In the genomic region with DNA sequence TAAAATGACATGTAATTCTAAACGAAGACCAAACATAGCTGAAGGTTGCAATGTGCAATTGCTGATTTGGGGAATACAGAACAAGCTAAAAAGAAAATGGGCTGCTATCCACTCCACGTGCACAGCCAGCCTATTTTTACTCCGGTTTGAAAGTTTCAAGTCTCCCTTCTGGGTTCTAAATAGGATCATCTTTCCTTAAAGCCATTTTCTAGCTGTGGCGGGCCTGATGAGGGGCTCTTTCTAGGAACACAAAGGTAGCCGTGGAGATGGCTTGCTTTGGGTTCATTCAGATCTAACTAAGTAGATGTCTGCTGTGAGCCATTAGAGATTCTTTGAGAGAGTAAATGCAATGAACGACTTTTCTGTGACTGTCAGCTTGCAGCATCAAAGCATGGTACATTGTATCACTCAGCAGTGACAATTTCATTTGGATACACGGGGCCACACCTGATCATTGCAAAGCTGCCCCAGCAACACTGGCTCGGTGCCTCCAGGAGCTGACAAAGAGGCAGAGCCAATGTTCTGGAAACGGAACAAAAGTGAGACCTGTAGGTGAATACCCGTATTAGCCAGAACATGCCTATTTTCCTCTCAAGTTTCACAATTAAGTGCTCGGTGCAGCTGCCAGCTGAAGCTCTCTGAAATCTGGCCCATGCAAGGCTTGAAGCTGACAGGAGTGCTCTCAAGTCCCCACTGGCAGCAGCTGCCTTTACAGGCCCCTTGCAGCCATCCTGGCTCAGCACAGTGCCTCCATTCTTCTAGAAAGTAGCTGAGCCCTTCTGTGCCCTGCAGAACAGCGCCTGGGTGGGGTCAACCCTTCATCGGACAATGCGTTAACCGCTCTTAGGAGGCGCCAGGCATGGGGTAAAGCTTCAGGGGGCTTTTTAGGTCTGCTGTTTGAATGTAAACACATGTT, we compare ENCODE assay signal across 8 mouse cellular contexts.
DNase-seq lines count a peak whose midpoint lies in the region; ATAC-seq and TF ChIP-seq lines count a peak whose summit lies in the region.
"Had no signal": no experiment of that assay in that cellular context is flagged by ENCODE, and none has a peak within 500 bp of the region (broad histone marks: within the 10 kb centered on the region; RNA-seq: fewer than 3 reads in every experiment).

No protein-coding gene starts in this region.

- TF ChIP-seq CTCF in bone marrow macrophage, adult 2 months (IDR thresholded peaks at IDR 0.05; ENCODE audit: low read depth, low read length) = no peak

- H3K9ac ChIP-seq in limb, embryonic 11.5 days (ENCODE audit: low read length) = 0 out of 2 replicates have a peak overlapping the region, but pooled peaks have one; percentile 14
- H3K9ac ChIP-seq in neural tube, embryonic 11.5 days (ENCODE audit: low read length) = no peak overlapping the region; the same call in none of the 2 replicates
- H3K9ac ChIP-seq: liver, embryonic 13.5 days had no signal

- no peaks in the 10 kb centered on the region for H3K36me3 ChIP-seq in limb, embryonic 11.5 days (ENCODE audit: control insufficient read depth, insufficient read depth, low read length)
- no peaks in the 10 kb centered on the region for H3K36me3 ChIP-seq in neural tube, embryonic 11.5 days (ENCODE audit: control insufficient read depth, insufficient read depth, low read length)
- H3K36me3 ChIP-seq: liver, embryonic 13.5 days had no signal

- H3K27ac ChIP-seq in bone marrow macrophage, adult 2 months (ENCODE audit: insufficient read depth, low read depth, low read length) = peak overlapping the region; percentile 88
- H3K27ac ChIP-seq in limb, embryonic 11.5 days (replicated peaks; ENCODE audit: low read depth, low read length) = peak overlapping the region; percentile 89
- peak overlapping the region; percentile 56 for H3K27ac ChIP-seq in neural tube, embryonic 11.5 days (ENCODE audit: low read depth, low read length)
- H3K27ac ChIP-seq: liver, embryonic 13.5 days had no signal

- TF ChIP-seq POLR2A in bone marrow macrophage, adult 2 months (IDR thresholded peaks at IDR 0.05; ENCODE audit: borderline replicate concordance, low read depth, low read length) = no peak

- peak; percentile 87 for ATAC-seq in limb, embryonic 11.5 days (ENCODE audit: insufficient number of reproducible peaks, low FRiP score, low TSS enrichment, low read depth)
- peak; percentile 75 for ATAC-seq in neural tube, embryonic 11.5 days (ENCODE audit: insufficient read depth, low FRiP score, low TSS enrichment)

- no peak overlapping the region for H3K4me2 ChIP-seq in limb, embryonic 11.5 days (ENCODE audit: low read depth, severe bottlenecking)
- peak overlapping the region; percentile 16; the same call in 1 of the 2 replicates for H3K4me2 ChIP-seq in neural tube, embryonic 11.5 days (ENCODE audit: low read depth)
- H3K4me2 ChIP-seq: liver, embryonic 13.5 days had no signal

- no peaks in the 10 kb centered on the region for H3K9me3 ChIP-seq in limb, embryonic 11.5 days (ENCODE audit: control insufficient read depth, low read length)
- no peaks in the 10 kb centered on the region for H3K9me3 ChIP-seq in neural tube, embryonic 11.5 days (ENCODE audit: control insufficient read depth, low read length)
- H3K9me3 ChIP-seq: liver, embryonic 13.5 days had no signal

- peaks cover 21% of the 10 kb centered on the region for H3K4me1 ChIP-seq in bone marrow macrophage, adult 2 months (ENCODE audit: control insufficient read depth, insufficient read depth, low read length)
- H3K4me1 ChIP-seq in limb, embryonic 11.5 days (ENCODE audit: control insufficient read depth, insufficient read depth, low read length) = peaks cover 22% of the 10 kb centered on the region
- H3K4me1 ChIP-seq in neural tube, embryonic 11.5 days (ENCODE audit: control insufficient read depth, insufficient read depth, low read length) = peaks cover 17% of the 10 kb centered on the region
- H3K4me1 ChIP-seq: liver, embryonic 13.5 days had no signal

- H3K27me3 ChIP-seq in limb, embryonic 11.5 days (ENCODE audit: control insufficient read depth, insufficient read depth, low read length) = no peaks in the 10 kb centered on the region
- H3K27me3 ChIP-seq in neural tube, embryonic 11.5 days (ENCODE audit: control insufficient read depth, insufficient read depth, low read length) = no peaks in the 10 kb centered on the region
- H3K27me3 ChIP-seq: liver, embryonic 13.5 days had no signal

- 40% methylated on average over 16 of the region's 16 CpGs for WGBS in limb, embryonic 11.5 days
- WGBS in neural tube, embryonic 11.5 days = 20% methylated on average over 16 of the region's 16 CpGs

- DNase-seq in embryo, embryonic 11 days = peak; percentile 76
- DNase-seq in heart, adult 8-10 months (ENCODE audit: low spot score) = peak; percentile 13
- peak; percentile 75 for DNase-seq in limb, embryonic 11.5 days (ENCODE audit: low spot score)
- peak; percentile 66 for DNase-seq in neural tube, embryonic 11.5 days (ENCODE audit: low spot score)
- DNase-seq in cerebellum, adult 11-12 months = no peak
- no peak for DNase-seq in c-Kit-positive CD71-positive TER-119-positive erythroid progenitor cells, embryonic 14.5 days (ENCODE audit: low spot score)
- DNase-seq: liver, embryonic 13.5 days had no signal

- no peak overlapping the region for H3K4me3 ChIP-seq in bone marrow macrophage, adult 2 months (ENCODE audit: insufficient read depth, low read length)
- H3K4me3 ChIP-seq in limb, embryonic 11.5 days (ENCODE audit: low read depth, low read length) = no peak overlapping the region
- no peak overlapping the region for H3K4me3 ChIP-seq in neural tube, embryonic 11.5 days (ENCODE audit: low read depth, low read length)
- H3K4me3 ChIP-seq: liver, embryonic 13.5 days had no signal

Comparison
In these comparisons a context has a peak if more than half of its experiments do, and no peak if none do; other contexts are left out.
1. DNase-seq: peak in embryo, embryonic 11 days (single experiment), heart, adult 8-10 months (single experiment), limb, embryonic 11.5 days (single experiment) and neural tube, embryonic 11.5 days (single experiment); none in cerebellum, adult 11-12 months (single experiment) and c-Kit-positive CD71-positive TER-119-positive erythroid progenitor cells, embryonic 14.5 days (single experiment).
2. Peak in every context shown above with its lines, with median percentiles within 50 percentile points of each other: H3K27ac ChIP-seq.